Mouse (Mus musculus): ENCODE measurements around the gene Olfr1310. TPM values are rescaled to one million over a fixed set of nuclear protein-coding genes. Genes with fewer than 3 reads are reported as not detected.

The Olfr1310 gene
- polyA plus RNA-seq (2017; shearing (Covaris generic)), result not detected

DNA sequence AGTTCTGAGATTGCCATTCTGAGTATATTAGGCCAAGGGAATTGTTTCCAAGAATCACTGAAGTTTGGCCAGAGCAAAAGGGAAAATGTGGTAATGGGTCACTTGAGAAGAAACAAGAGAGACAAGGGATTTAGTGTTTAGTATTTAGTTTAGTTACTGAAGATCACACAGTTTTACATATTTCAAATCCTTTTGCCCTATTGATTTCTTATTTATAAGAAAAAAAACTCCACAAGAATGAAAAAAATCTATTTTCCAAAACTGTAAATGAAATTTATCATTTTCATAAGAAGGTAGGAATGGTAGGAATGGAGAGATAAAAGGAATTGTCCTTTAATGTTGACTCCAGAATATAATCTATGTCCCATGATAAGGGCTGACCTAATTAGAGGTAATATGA lies at the start of gene Olfr1310:
Olfr1310 (minus strand) TSS at position 101 of the 400 bp plus-strand sequence.

DNA sequence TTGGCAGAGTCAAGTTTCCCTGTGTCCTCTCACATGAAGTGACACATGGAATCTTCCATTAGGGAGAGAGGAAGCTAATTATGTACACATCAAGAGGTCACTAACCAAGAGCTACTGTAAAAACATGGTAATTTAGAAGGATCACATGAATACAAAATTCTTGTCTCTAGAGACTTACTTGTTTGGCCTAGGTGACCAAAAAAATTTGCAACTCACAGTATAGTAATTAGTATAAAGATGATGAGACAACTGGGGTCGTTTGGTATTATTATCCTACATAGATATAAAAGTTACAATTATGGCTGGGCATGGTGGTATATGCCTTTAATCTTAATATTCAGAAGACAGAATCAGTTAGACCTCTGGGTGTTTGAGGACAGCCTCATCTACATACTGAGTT lies 37.6 kb upstream of the Olfr1310 start, which contains the start of gene Olfr1312:
Olfr1312 (minus strand) TSS at position 101 of the 400 bp plus-strand sequence.

DNA sequence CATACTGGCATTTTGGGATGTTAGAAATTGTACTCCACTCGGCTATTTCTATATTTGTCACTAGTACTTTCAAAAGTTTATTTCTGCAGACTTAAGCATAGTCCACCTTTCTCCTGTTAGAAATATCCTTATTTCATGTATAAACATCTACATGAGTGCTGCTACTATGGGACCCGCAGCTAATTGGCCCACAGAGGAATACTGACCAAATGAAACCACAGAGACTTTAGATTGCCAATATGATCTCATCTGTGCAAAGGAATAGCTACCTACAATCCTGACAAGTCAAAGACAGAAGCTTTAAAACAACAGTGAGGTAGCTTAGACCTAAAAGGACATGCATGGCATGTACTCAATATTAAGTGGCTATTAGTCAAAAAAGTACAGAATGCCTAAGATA lies 11.8 kb upstream of the Olfr1310 start, which contains the start of gene Olfr1311:
Olfr1311 (minus strand) TSS at position 101 of the 400 bp plus-strand sequence.

DNA sequence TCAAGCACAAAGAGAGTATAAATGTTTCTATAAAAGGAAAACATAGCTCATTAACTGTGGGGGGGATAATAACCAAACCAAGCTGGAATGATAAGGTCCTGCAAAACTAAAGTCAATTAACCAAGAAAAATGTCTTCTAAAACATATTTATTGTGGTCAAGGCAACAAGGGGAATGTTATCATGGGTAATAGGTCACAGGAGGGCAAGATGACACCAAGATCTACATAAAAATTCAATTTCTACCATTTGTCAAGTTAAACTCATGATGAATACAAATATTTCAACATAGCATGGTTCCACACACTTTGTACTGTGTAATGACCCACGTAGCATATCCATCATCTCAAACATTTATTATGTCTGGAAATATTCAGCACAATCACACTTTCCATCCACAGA lies 22.3 kb downstream of the Olfr1310 start, which contains the start of gene Olfr1309:
Olfr1309 (minus strand) TSS at position 101 of the 400 bp plus-strand sequence.

DNA sequence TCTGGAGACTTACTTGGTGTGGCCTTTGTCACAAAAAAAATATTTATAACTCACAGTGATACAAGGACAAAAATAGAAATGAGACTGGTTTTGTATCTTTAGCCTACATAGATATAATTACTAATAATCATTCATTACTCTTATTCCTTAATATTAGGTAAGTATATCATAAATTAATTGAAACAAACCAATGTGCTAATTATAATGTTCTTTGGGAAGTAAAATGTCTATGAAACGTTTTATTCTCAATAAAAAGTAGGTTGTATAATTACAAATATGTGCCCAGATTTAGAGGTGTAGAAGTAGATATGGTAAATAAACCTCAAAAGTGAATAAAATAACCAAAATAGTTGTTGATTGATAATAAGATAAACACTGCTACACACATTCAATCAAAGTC lies 47.7 kb downstream of the Olfr1310 start, which contains the start of gene Olfr1308:
Olfr1308 (minus strand) TSS at position 101 of the 400 bp plus-strand sequence.

Other genes starting within 250 kb of the Olfr1310 start
- gene Olfr1302, start 235.3 kb downstream of the Olfr1310 start, polyA plus RNA-seq (2017; shearing (Covaris generic)), result not detected
- gene Olfr1303, start 192.4 kb downstream of the Olfr1310 start, polyA plus RNA-seq (2017; shearing (Covaris generic)), result not detected
- gene Olfr1305, start 135.6 kb downstream of the Olfr1310 start, polyA plus RNA-seq (2017; shearing (Covaris generic)), result not detected
- gene Olfr1306, start 96.4 kb downstream of the Olfr1310 start, polyA plus RNA-seq (2017; shearing (Covaris generic)), result not detected
- gene Olfr1307, start 63.3 kb downstream of the Olfr1310 start, polyA plus RNA-seq (2017; shearing (Covaris generic)), result 0.05 TPM
- gene Olfr1308, start 47.8 kb downstream of the Olfr1310 start, polyA plus RNA-seq (2017; shearing (Covaris generic)), result not detected
- not detected for gene Olfr1309, start 22.4 kb downstream of the Olfr1310 start, polyA plus RNA-seq (2017; shearing (Covaris generic))
- gene Olfr1311, start 11.7 kb upstream of the Olfr1310 start, polyA plus RNA-seq (2017; shearing (Covaris generic)), result not detected
- gene Olfr1312, start 37.5 kb upstream of the Olfr1310 start, polyA plus RNA-seq (2017; shearing (Covaris generic)), result 0.11 TPM
- not detected for gene Olfr1313, start 65.1 kb upstream of the Olfr1310 start, polyA plus RNA-seq (2017; shearing (Covaris generic))
- not detected for gene Olfr1314, start 84.1 kb upstream of the Olfr1310 start, polyA plus RNA-seq (2017; shearing (Covaris generic))
- gene Olfr1315-ps1, start 102.7 kb upstream of the Olfr1310 start, polyA plus RNA-seq (2017; shearing (Covaris generic)), result not detected
- not detected for gene Olfr1316, start 122.3 kb upstream of the Olfr1310 start, polyA plus RNA-seq (2017; shearing (Covaris generic))
- not detected for gene Olfr1317, start 127.6 kb upstream of the Olfr1310 start, polyA plus RNA-seq (2017; shearing (Covaris generic))
- gene Olfr1318, start 141.5 kb upstream of the Olfr1310 start, polyA plus RNA-seq (2017; shearing (Covaris generic)), result not detected
- 86.2 TPM for gene Lpcat4, start 226.8 kb upstream of the Olfr1310 start, polyA plus RNA-seq (2017; shearing (Covaris generic))
- not detected for gene Nutm1, start 246.6 kb upstream of the Olfr1310 start, polyA plus RNA-seq (2017; shearing (Covaris generic))
- 155 TPM for gene Nop10, start 249.2 kb upstream of the Olfr1310 start, polyA plus RNA-seq (2017; shearing (Covaris generic))